Mouse (Mus musculus): ENCODE data around the gene Krtap5-5.
"Not testable (repeated sequence)": the region's sequence is repeated elsewhere in the genome, so short reads cannot be mapped to it uniquely, and the experiment has no call there.

The Krtap5-5 gene

GRCm38 (mm10) chr7:142229871-142230270, at the start of gene Krtap5-5:
TSS of gene Krtap5-5 (minus strand) at chr7:142229971.
- not testable (repeated sequence) for DNase-seq (ENCODE audit: low spot score in 2 of 2)

GRCm38 (mm10) chr7:142279291-142279690, 49.5 kb upstream of the Krtap5-5 start:
- not testable (repeated sequence) for DNase-seq (ENCODE audit: low spot score in 2 of 2)

- DNase-seq (ENCODE audit: low spot score in 2 of 2), result peak in 1 of 2 experiments; percentile 50
These were observed 48.4 kb upstream of the Krtap5-5 start for GRCm38 (mm10) chr7:142278183-142278582.

- DNase-seq (ENCODE audit: low spot score in 2 of 2), result not testable (repeated sequence)
These were observed 44.5 kb upstream of the Krtap5-5 start, which contains the start of gene Gm4559 for GRCm38 (mm10) chr7:142274263-142274662. TSS of gene Gm4559 (minus strand) at chr7:142274363.

GRCm38 (mm10) chr7:142258254-142258653, 28.5 kb upstream of the Krtap5-5 start, which contains the start of gene Gm2431:
TSS of gene Gm2431 (minus strand) at chr7:142258354.
- not testable (repeated sequence) for DNase-seq (ENCODE audit: low spot score in 2 of 2)

- peak in 1 of 2 experiments; percentile 18 for DNase-seq (ENCODE audit: low spot score in 2 of 2)
These were observed 25.7 kb upstream of the Krtap5-5 start for GRCm38 (mm10) chr7:142255517-142255916.

GRCm38 (mm10) chr7:142249824-142250223, 20.1 kb upstream of the Krtap5-5 start:
- DNase-seq (ENCODE audit: low spot score in 2 of 2), result peak in 1 of 2 experiments; percentile 31

- no peak for DNase-seq (ENCODE audit: low spot score in 2 of 2)
These were observed 11.2 kb upstream of the Krtap5-5 start, which contains the start of gene Gm40460 for GRCm38 (mm10) chr7:142240978-142241377. TSS of gene Gm40460 (minus strand) at chr7:142241078.

GRCm38 (mm10) chr7:142231540-142231939, 1.8 kb upstream of the Krtap5-5 start:
- DNase-seq (ENCODE audit: low spot score in 2 of 2), result no peak

GRCm38 (mm10) chr7:142224518-142224917, 5.3 kb downstream of the Krtap5-5 start:
- no peak for DNase-seq (ENCODE audit: low spot score in 2 of 2)

GRCm38 (mm10) chr7:142212136-142212535, 17.6 kb downstream of the Krtap5-5 start:
- DNase-seq (ENCODE audit: low spot score in 2 of 2), result not testable (repeated sequence)

- DNase-seq (ENCODE audit: low spot score in 2 of 2), result no peak
These were observed 18.2 kb downstream of the Krtap5-5 start, which contains the start of gene Gm7579 for GRCm38 (mm10) chr7:142211559-142211958. TSS of gene Gm7579 (plus strand) at chr7:142211859.

GRCm38 (mm10) chr7:142206891-142207290, 22.9 kb downstream of the Krtap5-5 start:
- not testable (repeated sequence) for DNase-seq (ENCODE audit: low spot score in 2 of 2)

- DNase-seq (ENCODE audit: low spot score in 2 of 2), result no peak
These were observed 24.3 kb downstream of the Krtap5-5 start for GRCm38 (mm10) chr7:142205488-142205887.

- no peak for DNase-seq (ENCODE audit: low spot score in 2 of 2)
These were observed 28.7 kb downstream of the Krtap5-5 start, which contains the start of gene Krtap5-3 for GRCm38 (mm10) chr7:142201064-142201463. TSS of gene Krtap5-3 (plus strand) at chr7:142201364.

GRCm38 (mm10) chr7:142198748-142199147, 31.0 kb downstream of the Krtap5-5 start:
- DNase-seq (ENCODE audit: low spot score in 2 of 2), result no peak

GRCm38 (mm10) chr7:142190289-142190688, 39.5 kb downstream of the Krtap5-5 start, which contains the start of gene Gm10153:
TSS of gene Gm10153 (minus strand) at chr7:142190389.
- DNase-seq (ENCODE audit: low spot score in 2 of 2), result no peak

GRCm38 (mm10) chr7:142188156-142188555, 41.6 kb downstream of the Krtap5-5 start:
- no peak for DNase-seq (ENCODE audit: low spot score in 2 of 2)

GRCm38 (mm10) chr7:142181021-142181420, 48.8 kb downstream of the Krtap5-5 start:
- DNase-seq (ENCODE audit: low spot score in 2 of 2), result no peak
